Mouse (Mus musculus) lung, adult 2 months (tissue): ENCODE results near the gene Cttnbp2.

Experiments used
- CTCF ChIP-seq: fragments of 200-500 bp; IDR thresholded peaks from 2 replicates; pipeline ENCODE4 v1.5.1; 2011; ENCODE audit warnings: mild to moderate bottlenecking, low read length, control low read depth; ENCODE audit not compliant: insufficient read depth
- POLR2A ChIP-seq: fragments of 200-500 bp; IDR thresholded peaks from 2 replicates; pipeline ENCODE4 v1.6.1; 2011; ENCODE audit warnings: low read depth, mild to moderate bottlenecking, control low read depth, low read length, borderline replicate concordance; ENCODE audit errors: extremely low read depth

DNA sequence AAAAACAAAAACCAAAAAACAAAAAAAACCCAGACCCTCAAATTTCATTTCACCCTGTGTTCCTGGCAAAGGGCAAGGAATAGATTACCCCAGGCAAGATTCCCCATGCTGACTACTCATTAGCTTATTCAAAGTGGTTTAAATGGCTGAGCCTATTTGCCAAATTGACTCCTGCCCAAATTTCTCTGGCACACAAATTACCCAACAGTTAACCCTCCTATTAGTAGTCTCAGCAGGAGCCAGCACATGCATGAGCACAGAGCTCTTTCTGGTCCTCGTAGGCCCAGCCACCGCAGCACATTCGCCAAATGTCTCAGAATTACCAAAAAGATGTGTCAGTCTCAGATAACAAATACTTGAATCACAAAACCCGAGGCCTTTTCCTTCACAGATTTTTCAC is 68.9 kb downstream of the Cttnbp2 start:
- TF ChIP-seq CTCF (no peak), POLR2A (no peak)
